Mouse (Mus musculus) CD8-positive naive resting alpha-beta T cell, adult 2 months (primary cell): ENCODE data around the gene Ap1ar.
"Not testable (repeated sequence)": the region's sequence is repeated elsewhere in the genome, so short reads cannot be mapped to it uniquely, and the experiment has no call there.

Experiments
- DNase-seq, 2 experiments: peaks; one replicate each; pipeline ENCODE4 v3.0.0; 2022; ENCODE audit warnings: low read depth in 2 of 2, low spot score in 2 of 2

Ap1ar gene

GRCm38 (mm10) chr3:127796271-127796670 is 41.1 kb downstream of the Ap1ar start:
- DNase-seq = no peak

GRCm38 (mm10) chr3:127795762-127796161 is 41.6 kb downstream of the Ap1ar start:
- no peak for DNase-seq

- no peak for DNase-seq
Measured at GRCm38 (mm10) chr3:127793022-127793421, 44.3 kb downstream of the Ap1ar start.

GRCm38 (mm10) chr3:127791595-127792561 is 45.4 kb downstream of the Ap1ar start:
- DNase-seq = no peak

- DNase-seq = no peak
Measured at GRCm38 (mm10) chr3:127791056-127791483, 46.3 kb downstream of the Ap1ar start.

- DNase-seq = no peak
Measured at GRCm38 (mm10) chr3:127790234-127791055, 46.9 kb downstream of the Ap1ar start.

- DNase-seq = peak in 1 of 2 experiments; percentile 18
Measured at GRCm38 (mm10) chr3:127789500-127790191, 47.7 kb downstream of the Ap1ar start, which contains the start of gene Tifa. Gene Tifa, plus strand, starts transcription at chr3:127789805.

- DNase-seq = no peak
Measured at GRCm38 (mm10) chr3:127788919-127789318, 48.4 kb downstream of the Ap1ar start.

GRCm38 (mm10) chr3:127788038-127788437 is 49.3 kb downstream of the Ap1ar start:
- DNase-seq = no peak

GRCm38 (mm10) chr3:127787032-127787431 is 50.3 kb downstream of the Ap1ar start:
- no peak for DNase-seq

- DNase-seq = not testable (repeated sequence)
Measured at GRCm38 (mm10) chr3:127783680-127784079, 53.6 kb downstream of the Ap1ar start.

- DNase-seq = no peak
Measured at GRCm38 (mm10) chr3:127782921-127783320, 54.4 kb downstream of the Ap1ar start.

GRCm38 (mm10) chr3:127780921-127781320 is 56.4 kb downstream of the Ap1ar start:
- DNase-seq = no peak

GRCm38 (mm10) chr3:127780021-127780644 is 57.2 kb downstream of the Ap1ar start, which contains the start of gene Alpk1:
Gene Alpk1, minus strand, starts transcription at chr3:127780527.
- peak; percentile 62 to 75 for DNase-seq

GRCm38 (mm10) chr3:127769146-127769545 is 68.2 kb downstream of the Ap1ar start:
- no peak for DNase-seq

- no peak for DNase-seq
Measured at GRCm38 (mm10) chr3:127765971-127766370, 71.4 kb downstream of the Ap1ar start.

- DNase-seq = no peak
Measured at GRCm38 (mm10) chr3:127764541-127764940, 72.8 kb downstream of the Ap1ar start.

- DNase-seq = peak; percentile 76 to 85
Measured at GRCm38 (mm10) chr3:127763076-127763612, 74.2 kb downstream of the Ap1ar start.

GRCm38 (mm10) chr3:127762403-127762802 is 74.9 kb downstream of the Ap1ar start:
- DNase-seq = no peak

- no peak for DNase-seq
Measured at GRCm38 (mm10) chr3:127759212-127759611, 78.1 kb downstream of the Ap1ar start.
